Mouse (Mus musculus): ENCODE results near the gene Tmem171.

Gene Tmem171

GRCm38 (mm10) chr13:98647775-98648568 lies 46.7 kb downstream of the Tmem171 start:
- DNase-seq (ENCODE audit: low spot score), result no peak

DNA sequence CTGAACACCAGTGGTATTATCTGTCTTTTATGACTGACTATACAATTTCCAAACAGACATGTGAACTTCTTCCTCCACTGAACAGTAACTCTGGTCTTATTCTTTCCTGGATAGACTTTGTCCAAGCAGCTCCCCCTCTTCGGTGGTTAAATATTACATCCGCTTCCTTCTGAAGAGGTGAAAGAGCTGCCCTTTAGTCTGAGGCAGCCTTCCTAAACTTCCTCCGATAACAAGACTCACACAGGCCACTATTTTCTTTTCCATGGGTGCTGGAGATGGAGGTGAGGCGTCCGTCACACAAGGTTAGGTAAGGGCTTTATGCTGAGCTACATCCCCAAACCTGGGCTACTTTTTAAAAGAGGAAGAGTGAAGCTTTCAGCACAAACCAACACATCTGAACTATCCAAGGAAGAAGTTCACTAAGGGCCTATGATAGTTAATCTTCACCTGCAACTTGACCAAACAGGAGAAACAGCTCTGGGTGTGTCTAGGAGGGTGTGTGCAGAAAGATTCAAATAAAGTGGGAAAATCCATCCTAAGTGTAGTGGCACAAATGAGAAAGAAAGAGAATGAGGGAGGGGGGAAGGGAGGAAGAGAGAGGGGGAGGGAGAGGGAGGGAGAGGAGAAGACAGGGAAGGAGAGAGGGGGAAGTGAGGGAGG lies 56.0 kb downstream of the Tmem171 start:
- no peak for DNase-seq (ENCODE audit: low spot score)

GRCm38 (mm10) chr13:98637145-98637544 lies 57.5 kb downstream of the Tmem171 start, which contains the start of gene Tmem174:
Gene Tmem174 (minus strand): TSS chr13:98637410.
- no peak for DNase-seq (ENCODE audit: low spot score)

- DNase-seq (ENCODE audit: low spot score), result no peak
These were observed 58.1 kb downstream of the Tmem171 start for GRCm38 (mm10) chr13:98636571-98636970.

All from lung, postnatal 25 days (tissue).